Mouse (Mus musculus) G1E (cell line): Measurements from ENCODE around the gene Gskip. TPM values are rescaled to one million over a fixed set of nuclear protein-coding genes. Genes with fewer than 3 reads are reported as not detected.
A peak's percentile ranks its signal among the peaks of the same experiment; 100 is the strongest.

Experiments
- ATAC-seq: 2 replicates; pipeline ENCODE4 v1.8.0; 2016; ENCODE audit warnings: mild to moderate bottlenecking; ENCODE audit not compliant: insufficient number of reproducible peaks, poor library complexity, low FRiP score, severe bottlenecking; ENCODE audit errors: extremely low read depth
- DNase-seq: peaks from one replicate; pipeline ENCODE4 v3.0.0; 2012; ENCODE audit warnings: low spot score
- H3K27me3 ChIP-seq: 2 replicates; pipeline ENCODE4 v1.6.1; 2012; ENCODE audit warnings: mild to moderate bottlenecking, low read length, inconsistent platforms; ENCODE audit not compliant: insufficient read depth
- H3K36me3 ChIP-seq: replicated peaks from 2 replicates; pipeline ENCODE3; 2012; ENCODE audit warnings: mild to moderate bottlenecking, inconsistent platforms
- H3K4me1 ChIP-seq: 2 replicates; pipeline ENCODE4 v1.6.1; 2012; ENCODE audit warnings: low read depth, low read length, inconsistent platforms, mixed read lengths; ENCODE audit not compliant: insufficient read depth
- H3K4me3 ChIP-seq: 2 replicates; pipeline ENCODE4 v1.5.1; 2012; ENCODE audit warnings: low read depth, mild to moderate bottlenecking, inconsistent platforms, low read length, moderate library complexity, mixed read lengths
- H3K9me3 ChIP-seq: replicated peaks from 2 replicates; pipeline ENCODE4 v1.6.1; 2012; ENCODE audit warnings: inconsistent platforms
- CTCF ChIP-seq: IDR thresholded peaks from 2 replicates; pipeline ENCODE4 v1.5.1; 2012; ENCODE audit warnings: low read depth, low read length, inconsistent platforms, mixed read lengths
- GATA1 ChIP-seq: IDR thresholded peaks from 2 replicates; pipeline ENCODE4 v1.6.1; 2012; ENCODE audit warnings: borderline replicate concordance, low read length, inconsistent platforms, mixed read lengths
- GATA2 ChIP-seq: IDR thresholded peaks from 2 replicates; pipeline ENCODE4 v1.6.1; 2012; ENCODE audit warnings: low read depth, low read length, inconsistent platforms, borderline replicate concordance
- POLR2AphosphoS5 ChIP-seq: IDR thresholded peaks from 2 replicates; pipeline ENCODE4 v1.6.1; 2012; ENCODE audit warnings: low read depth, low read length, inconsistent platforms; ENCODE audit not compliant: insufficient replicate concordance
- TAL1 ChIP-seq: conservative IDR thresholded peaks from 2 replicates; pipeline ENCODE4 v1.6.1; 2012; ENCODE audit warnings: low read depth, low read length, inconsistent platforms, mixed read lengths
- polyA plus RNA-seq: library from polyadenylated mRNA; stranded (reverse); fragments of >175 nt; gene quantifications from 2 replicates; pipeline ENCODE4 v1.2.3, GENCODE M21; 2012
- total RNA-seq, 2 experiments: library from RNA; stranded (forward) in 1 of 2; stranded (reverse) in 1 of 2; fragments of 200-1000 nt in 1 of 2; fragments of >200 nt in 1 of 2; fragmentation: Nextera tagmentation in 1 of 2; gene quantifications; 2 replicates each; pipeline ENCODE4 v1.2.3; 2014 to 2017

Gene Gskip
- total and polyA plus RNA-seq, 3 experiments = 2.9 to 37.2 (median 34.6) TPM

- no peaks in the 10 kb centered on the region for H3K27me3 ChIP-seq
- DNase-seq = peak; percentile 54
- 0 out of 2 replicates have a peak, but pooled peaks cover 2% of the 10 kb centered on the region for H3K9me3 ChIP-seq
- TF ChIP-seq TAL1 = no peak
- no peak for TF ChIP-seq GATA1
- no peak for TF ChIP-seq GATA2
- TF ChIP-seq POLR2AphosphoS5 = no peak
- TF ChIP-seq CTCF = no peak
- H3K4me1 ChIP-seq = peaks cover 76% of the 10 kb centered on the region
- ATAC-seq = peak; percentile 68
- H3K4me3 ChIP-seq = no peak overlapping the region; the same call in 1 of the 2 replicates
- H3K36me3 ChIP-seq = no peaks in the 10 kb centered on the region
Measured at GRCm38 (mm10) chr12:105727268-105727667, 42.6 kb downstream of the Gskip start.

- H3K27me3 ChIP-seq = no peaks in the 10 kb centered on the region
- peaks cover 75% of the 10 kb centered on the region for H3K4me1 ChIP-seq
- ATAC-seq (no peak), DNase-seq (no peak)
- no peak overlapping the region for H3K4me3 ChIP-seq
- TF ChIP-seq CTCF (peak; percentile 67), TAL1 (no peak)
- no peaks in the 10 kb centered on the region for H3K36me3 ChIP-seq
- 0 out of 2 replicates have a peak, but pooled peaks cover 2% of the 10 kb centered on the region for H3K9me3 ChIP-seq
Measured at GRCm38 (mm10) chr12:105727964-105728363, 43.3 kb downstream of the Gskip start.

DNA sequence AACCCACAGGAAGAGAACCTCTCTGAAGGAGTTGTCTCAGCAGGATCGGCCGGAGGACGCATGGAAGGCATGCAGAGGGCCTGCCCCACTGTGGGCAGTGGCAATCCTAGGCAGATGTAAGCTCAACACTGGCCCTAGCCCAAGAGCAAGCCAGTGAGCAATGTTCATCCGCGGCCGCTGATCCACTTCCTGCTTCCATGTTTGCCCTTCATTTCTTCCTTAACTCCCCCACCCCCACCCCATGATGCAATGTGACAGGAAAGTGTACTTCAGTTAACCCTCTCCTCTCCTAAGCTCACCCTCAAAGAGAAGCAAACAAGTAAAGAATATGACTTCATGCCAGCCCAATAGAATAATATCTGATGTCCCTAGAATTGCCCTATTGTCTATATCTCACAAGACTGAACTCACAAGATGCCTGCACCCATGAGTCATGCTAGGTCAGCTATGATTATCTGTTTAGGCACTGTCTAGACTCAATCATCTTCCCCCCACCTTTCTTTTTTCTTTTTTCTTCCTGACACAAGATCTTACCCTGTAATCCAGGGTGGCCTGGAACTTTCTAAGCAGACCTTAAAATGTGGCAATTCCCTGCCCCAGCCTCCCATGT lies 46.3 kb downstream of the Gskip start:
- TF ChIP-seq POLR2AphosphoS5 (no peak), GATA2 (no peak), TAL1 (no peak), CTCF (no peak), GATA1 (no peak)
- Histone ChIP-seq H3K27me3 (no peaks in the 10 kb centered on the region), H3K4me1 (peaks cover 74% of the 10 kb centered on the region), H3K36me3 (no peaks in the 10 kb centered on the region), H3K9me3 (0 out of 2 replicates have a peak, but pooled peaks cover 2% of the 10 kb centered on the region), H3K4me3 (no peak overlapping the region)
- ATAC-seq (no peak), DNase-seq (no peak)

GRCm38 (mm10) chr12:105733370-105734159 lies 48.9 kb downstream of the Gskip start:
- Histone ChIP-seq H3K27me3 (no peaks in the 10 kb centered on the region), H3K4me1 (peaks cover 60% of the 10 kb centered on the region), H3K9me3 (peaks cover 4% of the 10 kb centered on the region), H3K36me3 (no peaks in the 10 kb centered on the region), H3K4me3 (no peak overlapping the region)
- DNase-seq (no peak), ATAC-seq (no peak)
- TF ChIP-seq GATA2 (no peak), POLR2AphosphoS5 (no peak), CTCF (no peak), TAL1 (no peak), GATA1 (no peak)

DNA sequence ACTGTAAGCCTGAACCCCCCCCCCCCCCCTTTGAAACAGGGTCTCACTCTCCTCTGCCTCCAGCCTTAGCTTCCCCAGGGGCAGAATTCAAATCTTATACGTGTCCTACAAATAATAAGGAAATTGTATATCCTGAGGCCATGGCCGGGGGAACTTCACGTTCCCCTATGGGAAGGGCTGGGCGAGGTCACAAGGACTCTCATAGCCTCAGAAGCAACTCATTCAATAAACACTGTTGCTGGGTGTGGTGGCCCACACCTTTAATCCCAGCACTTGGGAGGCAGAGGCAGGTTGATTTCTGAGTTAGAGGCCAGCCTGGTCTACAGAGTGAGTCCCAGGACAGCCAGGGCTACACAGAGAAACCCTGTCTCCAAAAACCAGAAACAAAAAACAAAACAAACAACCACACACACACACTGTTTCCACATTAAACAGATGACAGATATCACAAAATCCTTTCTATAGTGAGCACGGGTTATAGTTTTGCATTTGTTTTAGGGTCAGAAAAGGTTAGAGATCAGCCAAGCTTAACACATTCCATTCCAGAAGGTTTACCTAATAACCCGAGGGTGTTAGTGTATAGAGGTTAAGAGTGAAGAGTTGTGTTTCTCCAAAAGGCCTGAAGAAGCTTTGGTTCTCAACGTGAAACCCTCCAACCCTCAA lies 50.7 kb downstream of the Gskip start:
- TF ChIP-seq GATA2 (no peak), GATA1 (no peak), POLR2AphosphoS5 (no peak), CTCF (no peak), TAL1 (no peak)
- Histone ChIP-seq H3K27me3 (no peaks in the 10 kb centered on the region), H3K4me1 (peaks cover 56% of the 10 kb centered on the region), H3K36me3 (no peaks in the 10 kb centered on the region), H3K4me3 (no peak overlapping the region), H3K9me3 (peaks cover 18% of the 10 kb centered on the region)
- no peak for ATAC-seq
- no peak for DNase-seq

DNA sequence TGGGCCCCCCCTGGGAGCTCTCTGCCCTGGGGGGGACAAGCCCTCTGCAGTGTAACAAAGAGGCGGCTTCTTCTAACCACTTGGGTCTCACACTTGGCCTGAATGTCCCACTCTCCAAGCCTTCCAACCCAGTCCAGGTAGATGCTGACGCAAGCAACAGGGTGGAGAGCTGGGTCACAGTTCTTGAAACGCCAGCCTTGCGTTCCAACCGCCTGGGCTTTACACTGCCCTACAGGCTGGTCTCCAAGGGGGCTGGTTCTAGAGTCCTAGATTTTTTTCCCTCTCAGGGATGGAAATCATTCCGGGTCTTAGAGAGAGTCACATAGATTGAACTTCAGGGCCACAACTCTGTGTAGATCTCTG lies 51.2 kb downstream of the Gskip start:
- H3K9me3 ChIP-seq = peaks cover 20% of the 10 kb centered on the region
- H3K36me3 ChIP-seq = no peaks in the 10 kb centered on the region
- DNase-seq (no peak), ATAC-seq (no peak)
- TF ChIP-seq TAL1 (no peak), POLR2AphosphoS5 (no peak), GATA2 (no peak), CTCF (no peak), GATA1 (no peak)
- H3K4me3 ChIP-seq = no peak overlapping the region
- peaks cover 53% of the 10 kb centered on the region for H3K4me1 ChIP-seq
- H3K27me3 ChIP-seq = no peaks in the 10 kb centered on the region
